ENCODE assay signal across 8 mouse cellular contexts in genomic region chr19:21274714-21275113, GRCm38 (mm10). TPM values are rescaled to one million over a fixed set of nuclear protein-coding genes. Genes with fewer than 3 reads are reported as not detected.
A peak's percentile ranks its signal among the peaks of the same experiment; 100 is the strongest.
DNase-seq lines count a peak whose midpoint lies in the region; ATAC-seq and TF ChIP-seq lines count a peak whose summit lies in the region.

No protein-coding gene starts in this region.

- H3ac ChIP-seq in C2C12 (ENCODE audit: control insufficient read depth, insufficient read length, low read depth): no peak overlapping the region

- peak overlapping the region; percentile 100 for H3K27ac ChIP-seq in gastrocnemius, adult 2 months
- no peak overlapping the region for H3K27ac ChIP-seq in forebrain, embryonic 12.5 days
- peak overlapping the region; percentile 75 for H3K27ac ChIP-seq in liver, embryonic 12.5 days

- H3K9me3 ChIP-seq in forebrain, embryonic 12.5 days: no peaks in the 10 kb centered on the region
- no peaks in the 10 kb centered on the region for H3K9me3 ChIP-seq in liver, embryonic 12.5 days (replicated peaks)

- peaks cover 76% of the 10 kb centered on the region for H3K79me2 ChIP-seq in C2C12 (ENCODE audit: control insufficient read depth, insufficient read depth)

- ATAC-seq in forebrain, embryonic 12.5 days (ENCODE audit: low FRiP score): no peak
- ATAC-seq in liver, embryonic 12.5 days: no peak

- H3K36me3 ChIP-seq in C2C12 (ENCODE audit: control insufficient read depth, insufficient read depth): peaks cover 41% of the 10 kb centered on the region
- peaks cover 21% of the 10 kb centered on the region for H3K36me3 ChIP-seq in forebrain, embryonic 12.5 days (replicated peaks)
- H3K36me3 ChIP-seq in liver, embryonic 12.5 days: peaks cover 29% of the 10 kb centered on the region

- peak overlapping the region; percentile 84 for H3K4me3 ChIP-seq in gastrocnemius, adult 2 months
- peak overlapping the region; percentile 82 for H3K4me3 ChIP-seq in C2C12 (ENCODE audit: insufficient read depth, poor library complexity, severe bottlenecking)
- peak overlapping the region; percentile 98 for H3K4me3 ChIP-seq in forebrain, embryonic 12.5 days (replicated peaks)
- H3K4me3 ChIP-seq in liver, embryonic 12.5 days: peak overlapping the region; percentile 99

- TF ChIP-seq CTCF in gastrocnemius, adult 2 months (IDR thresholded peaks at IDR 0.05): no peak
- no peak for TF ChIP-seq CTCF in C2C12 (IDR thresholded peaks at IDR 0.05; ENCODE audit: control insufficient read depth, insufficient read depth, insufficient read length)

- peaks cover 17% of the 10 kb centered on the region for H3K4me1 ChIP-seq in forebrain, embryonic 12.5 days
- peaks cover 23% of the 10 kb centered on the region for H3K4me1 ChIP-seq in liver, embryonic 12.5 days

- no peak for DNase-seq in gastrocnemius, adult 2 months
- no peak for DNase-seq in gastrocnemius, adult 8-10 months (ENCODE audit: low spot score in 2 of 2)
- DNase-seq in MN1 (ENCODE audit: low spot score): no peak
- no peak for DNase-seq in embryo, embryonic 10 days (ENCODE audit: low spot score)
- no peak for DNase-seq in ovary, adult 18-20 months (ENCODE audit: low spot score)

- intact Hi-C loops in gastrocnemius, adult 2 months (cut with DNase I): loop anchor here (2.0 to 5.0 kb wide), 4 partner anchors 56 to 1868 kb away; partner anchors contain the start of gene Klf9

- H3K79me3 ChIP-seq in C2C12 (ENCODE audit: low read depth): peaks cover 63% of the 10 kb centered on the region

- no peaks in the 10 kb centered on the region for H3K27me3 ChIP-seq in C2C12 (ENCODE audit: control insufficient read depth, insufficient read depth, insufficient read length)
- no peaks in the 10 kb centered on the region for H3K27me3 ChIP-seq in forebrain, embryonic 12.5 days
- H3K27me3 ChIP-seq in liver, embryonic 12.5 days (replicated peaks): no peaks in the 10 kb centered on the region

- H3K9ac ChIP-seq in forebrain, embryonic 12.5 days: peak overlapping the region; percentile 60
- H3K9ac ChIP-seq in liver, embryonic 12.5 days: peak overlapping the region; percentile 100

- WGBS in forebrain, embryonic 12.5 days: 37% methylated on average over 3 of the region's 3 CpGs
- 20% methylated on average over 3 of the region's 3 CpGs for WGBS in liver, embryonic 12.5 days (ENCODE audit: insufficient replicate concordance)

- peak overlapping the region; percentile 77 for H3K4me2 ChIP-seq in forebrain, embryonic 12.5 days
- H3K4me2 ChIP-seq in liver, embryonic 12.5 days: peak overlapping the region; percentile 86

TF ChIP-seq in C2C12, 6 proteins besides CTCF, POLR2A, EP300 and RAD21:
- TF ChIP-seq FOSL1 (IDR thresholded peaks at IDR 0.05; ENCODE audit: insufficient read depth, low read length, poor library complexity, severe bottlenecking) (no peak), MYOG (IDR thresholded peaks at IDR 0.05; ENCODE audit: control insufficient read depth, extremely low read depth, insufficient read length) (no peak), MAX (IDR thresholded peaks at IDR 0.05) (no peak), CEBPB (IDR thresholded peaks at IDR 0.05; ENCODE audit: low read depth) (no peak), MYOD1 (IDR thresholded peaks at IDR 0.05; ENCODE audit: control insufficient read depth, insufficient read length, low read depth) (no peak), USF1 (IDR thresholded peaks at IDR 0.05; ENCODE audit: low read depth) (no peak)

RNA-seq across cellular contexts. Expression of gene Zfand5, which starts 2.6 kb away (rescaled TPM):
- 100 to 1,000 TPM; 216 to 335 TPM for total RNA-seq in gastrocnemius, adult 2 months (2021)
- total RNA-seq in gastrocnemius, adult 8-10 months (2022): 100 to 1,000 TPM; 247 to 295 (median 262) TPM
- 22.7 TPM for polyA plus RNA-seq in C2C12 (2012; fragmentation: generic; extraction: Trizol)
- polyA plus RNA-seq in forebrain, embryonic 12.5 days (2016; fragmentation: Nextera tagmentation; extraction: Ambion mirVana): 150 and 152 TPM in 2 replicates
- 62.0 and 63.3 TPM in 2 replicates for polyA plus RNA-seq in liver, embryonic 12.5 days (2016; fragmentation: Nextera tagmentation; extraction: Ambion mirVana)
